Mouse (Mus musculus): ENCODE results near the gene Emid1. TPM values are rescaled to one million over a fixed set of nuclear protein-coding genes. Genes with fewer than 3 reads are reported as not detected.

Emid1 gene
- total and polyA plus RNA-seq, 3 experiments = not detected

GRCm38 (mm10) chr11:5192840-5193575 is 41.0 kb upstream of the Emid1 start:
- Histone ChIP-seq H3K4me2 (ENCODE audit: insufficient read depth, low read depth, poor library complexity, severe bottlenecking) (no peak overlapping the region), H3K9ac (ENCODE audit: insufficient read depth, low read depth) (no peak overlapping the region), H3K27ac (ENCODE audit: insufficient read depth, low read depth) (no peak overlapping the region), H3K4me3 (replicated peaks in 1 of 3; ENCODE audit: low read depth in 2 of 3, low read length in 2 of 3, poor library complexity in 1 of 3) (no peak overlapping the region), H3K9me3 (replicated peaks; ENCODE audit: low read length) (no peaks in the 10 kb centered on the region), H3K4me1 (ENCODE audit: control insufficient read depth in 1 of 2, insufficient read depth in 2 of 2) (peaks cover 12 to 14% of the 10 kb centered on the region in 2 experiments), H3K79me2 (replicated peaks; ENCODE audit: control insufficient read depth, extremely low read depth, insufficient read depth, poor library complexity, severe bottlenecking) (no peaks in the 10 kb centered on the region), H3K36me3 (replicated peaks in 1 of 2; ENCODE audit: control insufficient read depth in 1 of 2, insufficient read depth in 1 of 2, low read length in 1 of 2) (peaks cover 0 to 2% of the 10 kb centered on the region in 2 experiments), H3K27me3 (replicated peaks) (no peaks in the 10 kb centered on the region)
- dilution Hi-C loops (cut with MboI; ENCODE audit: extremely low pct_ligation_motif_present, extremely low pct_unique_long_range_greater_than_20kb, low sequenced_read_pairs) (no loop called here), in situ Hi-C loops (cut with MboI; ENCODE audit: low pct_ligation_motif_present, low pct_unique_long_range_greater_than_20kb, low sequenced_read_pairs) (no loop called here)
- TF ChIP-seq NRF1 (IDR thresholded peaks at IDR 0.05; ENCODE audit: low read depth, low read length) = no peak
- TF ChIP-seq MAZ (IDR thresholded peaks at IDR 0.05; ENCODE audit: low read depth, low read length) = no peak
- no peak for TF ChIP-seq UBTF (IDR thresholded peaks at IDR 0.05; ENCODE audit: low read depth, low read length)
- TF ChIP-seq JUND (conservative IDR thresholded peaks at IDR 0.05; ENCODE audit: low read depth, low read length) = no peak
- no peak for DNase-seq (ENCODE audit: extremely low read depth)

- in situ Hi-C loops (cut with MboI; ENCODE audit: low pct_ligation_motif_present, low pct_unique_long_range_greater_than_20kb, low sequenced_read_pairs) (no loop called here), dilution Hi-C loops (cut with MboI; ENCODE audit: extremely low pct_ligation_motif_present, extremely low pct_unique_long_range_greater_than_20kb, low sequenced_read_pairs) (no loop called here)
- Histone ChIP-seq H3K4me2 (ENCODE audit: insufficient read depth, low read depth, poor library complexity, severe bottlenecking) (no peak overlapping the region), H3K9me3 (replicated peaks; ENCODE audit: low read length) (no peaks in the 10 kb centered on the region), H3K27me3 (replicated peaks) (no peaks in the 10 kb centered on the region), H3K9ac (ENCODE audit: insufficient read depth, low read depth) (no peak overlapping the region), H3K79me2 (replicated peaks; ENCODE audit: control insufficient read depth, extremely low read depth, insufficient read depth, poor library complexity, severe bottlenecking) (no peaks in the 10 kb centered on the region), H3K27ac (ENCODE audit: insufficient read depth, low read depth) (no peak overlapping the region), H3K4me1 (ENCODE audit: control insufficient read depth in 1 of 2, insufficient read depth in 2 of 2) (peaks cover 10 to 11% of the 10 kb centered on the region in 2 experiments), H3K4me3 (replicated peaks in 1 of 3; ENCODE audit: low read depth in 2 of 3, low read length in 2 of 3, poor library complexity in 1 of 3) (no peak overlapping the region), H3K36me3 (replicated peaks in 1 of 2; ENCODE audit: control insufficient read depth in 1 of 2, insufficient read depth in 1 of 2, low read length in 1 of 2) (peaks cover 0 to 2% of the 10 kb centered on the region in 2 experiments)
- no peak for DNase-seq (ENCODE audit: extremely low read depth)
- TF ChIP-seq MXI1 (IDR thresholded peaks at IDR 0.05; ENCODE audit: low read depth, low read length) = no peak
- no peak for TF ChIP-seq MYC (IDR thresholded peaks at IDR 0.05; ENCODE audit: low read depth, low read length)
- no peak for TF ChIP-seq POLR2A (IDR thresholded peaks at IDR 0.05; ENCODE audit: low read depth, low read length)
- no peak for TF ChIP-seq USF1 (IDR thresholded peaks at IDR 0.05; ENCODE audit: low read depth, low read length)
- TF ChIP-seq CHD2 (IDR thresholded peaks at IDR 0.05; ENCODE audit: low read length) = no peak
- TF ChIP-seq MAZ (IDR thresholded peaks at IDR 0.05; ENCODE audit: low read depth, low read length) = no peak
- TF ChIP-seq ELF1 (IDR thresholded peaks at IDR 0.05; ENCODE audit: low read depth, low read length) = no peak
- no peak for TF ChIP-seq ZMIZ1 (IDR thresholded peaks at IDR 0.05; ENCODE audit: low read depth, low read length)
- TF ChIP-seq EP300 (IDR thresholded peaks at IDR 0.05; ENCODE audit: low read length) = no peak
Measured at GRCm38 (mm10) chr11:5192084-5192516, 40.0 kb upstream of the Emid1 start.
